Mouse (Mus musculus): ENCODE measurements around the gene Draxin.
"Not testable (repeated sequence)": the region's sequence is repeated elsewhere in the genome, so short reads cannot be mapped to it uniquely, and the experiment has no call there.

Draxin gene

DNA sequence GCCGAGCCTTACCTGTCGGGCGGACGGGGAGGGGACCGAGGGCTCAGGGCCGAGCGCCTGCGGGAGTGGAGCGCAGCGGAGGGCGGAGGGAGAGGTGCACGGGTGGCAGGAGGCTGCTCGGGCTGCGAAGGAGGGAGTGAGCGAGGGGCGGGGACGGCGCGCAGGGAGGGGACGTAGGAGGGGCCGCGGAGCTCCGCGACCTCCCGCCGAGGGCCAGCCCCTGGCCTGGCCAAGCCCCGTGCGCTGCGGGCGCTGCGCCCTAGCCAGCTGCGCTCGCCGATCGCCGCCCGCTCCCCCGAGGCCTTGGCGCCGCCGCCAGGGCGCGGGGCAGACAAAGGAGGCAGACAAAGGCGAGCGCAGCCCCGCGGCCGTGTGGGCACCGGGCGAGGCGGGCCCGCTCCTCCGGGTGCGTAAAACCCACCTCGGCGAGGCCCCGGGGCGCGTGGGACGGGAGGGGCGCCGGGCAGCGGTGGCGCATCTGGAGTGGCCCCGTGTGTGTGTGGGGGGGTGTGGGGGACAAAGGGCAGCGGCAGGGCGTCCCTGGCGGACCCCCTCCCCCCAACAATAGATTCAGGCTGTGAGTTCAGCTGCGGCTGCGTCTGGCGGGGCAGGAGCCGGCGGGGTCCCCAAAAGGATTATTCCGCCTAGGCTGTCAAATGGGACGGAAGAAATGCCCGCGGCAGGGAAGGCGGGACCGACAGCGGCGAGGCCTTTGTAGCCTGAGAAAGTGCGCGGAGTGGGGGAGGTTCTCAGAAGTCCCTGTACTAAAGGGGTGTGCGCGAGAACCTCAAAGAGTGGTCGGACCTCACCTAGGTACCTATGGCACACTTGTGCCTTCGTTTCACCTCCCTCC lies at the start of gene Draxin:
Gene Draxin (minus strand): TSS at position 138 of the 853 bp plus-strand sequence.
- peak; percentile 83 for DNase-seq (ENCODE audit: low spot score)

DNA sequence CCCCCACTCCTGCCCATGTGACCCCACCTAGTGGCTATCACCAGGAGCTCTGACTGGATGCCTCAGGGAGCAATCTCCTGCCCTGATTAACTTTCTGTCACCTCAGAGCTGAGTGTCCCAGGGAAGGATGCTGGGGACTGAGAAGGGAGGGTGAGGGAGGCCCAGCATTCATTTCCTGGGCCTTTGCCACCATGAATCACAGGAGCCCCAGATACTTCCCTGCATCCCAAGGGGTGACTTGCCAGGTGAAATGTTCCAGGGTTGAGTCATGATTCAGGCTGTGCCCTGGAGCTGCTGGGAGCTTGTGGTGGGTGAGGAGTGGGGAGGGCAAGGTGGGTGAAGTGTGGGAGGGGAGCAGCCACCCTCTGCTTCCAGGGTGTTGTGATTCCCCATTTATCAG lies 47.2 kb upstream of the Draxin start:
- DNase-seq (ENCODE audit: low spot score), result no peak

- not testable (repeated sequence) for DNase-seq (ENCODE audit: low spot score)
Measured at GRCm38 (mm10) chr4:148176603-148177002, 46.1 kb upstream of the Draxin start.

DNA sequence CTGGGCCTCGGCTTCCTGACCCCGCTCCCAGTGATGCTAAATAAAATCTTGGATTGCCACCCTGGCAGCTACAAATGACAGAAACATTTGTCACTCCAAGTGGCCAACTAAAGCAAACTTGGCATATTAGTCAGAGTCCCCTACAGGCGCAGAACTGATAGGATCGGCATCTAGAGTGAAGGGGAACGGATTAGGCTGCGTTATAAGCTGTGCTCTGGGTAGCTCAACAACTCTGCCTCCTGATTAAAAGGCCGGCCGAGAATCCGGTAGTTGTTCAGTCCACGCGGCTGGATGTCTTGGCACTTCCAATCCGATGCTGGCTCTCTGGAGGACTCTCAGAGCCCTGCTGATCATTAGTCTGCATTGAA lies 44.0 kb upstream of the Draxin start:
- DNase-seq (ENCODE audit: low spot score), result no peak

GRCm38 (mm10) chr4:148173811-148174494 lies 43.5 kb upstream of the Draxin start:
- DNase-seq (ENCODE audit: low spot score), result peak; percentile 40

GRCm38 (mm10) chr4:148171261-148171660 lies 40.8 kb upstream of the Draxin start:
- DNase-seq (ENCODE audit: low spot score), result no peak

- peak; percentile 82 for DNase-seq (ENCODE audit: low spot score)
Measured at GRCm38 (mm10) chr4:148170842-148171241, 40.3 kb upstream of the Draxin start.

DNA sequence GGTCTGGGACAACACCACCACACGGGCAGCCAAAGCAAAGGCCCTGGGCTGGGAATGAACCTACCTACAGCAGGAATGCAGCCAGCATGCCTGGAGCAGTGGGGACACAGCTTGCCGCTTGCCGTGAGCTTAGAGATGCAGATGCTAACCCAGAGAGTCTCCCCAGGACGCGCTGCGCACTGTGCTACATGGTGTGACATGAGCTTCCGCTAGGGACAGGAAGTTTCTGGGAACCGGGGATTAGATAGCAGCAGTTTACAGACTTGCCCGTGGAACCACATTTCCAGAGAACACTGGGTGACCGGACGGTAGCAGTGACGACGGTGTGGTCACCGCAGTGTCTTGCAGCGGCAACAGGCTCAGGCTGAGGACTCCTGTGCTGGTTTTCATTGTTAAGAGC lies 39.1 kb upstream of the Draxin start:
- DNase-seq (ENCODE audit: low spot score), result no peak

DNA sequence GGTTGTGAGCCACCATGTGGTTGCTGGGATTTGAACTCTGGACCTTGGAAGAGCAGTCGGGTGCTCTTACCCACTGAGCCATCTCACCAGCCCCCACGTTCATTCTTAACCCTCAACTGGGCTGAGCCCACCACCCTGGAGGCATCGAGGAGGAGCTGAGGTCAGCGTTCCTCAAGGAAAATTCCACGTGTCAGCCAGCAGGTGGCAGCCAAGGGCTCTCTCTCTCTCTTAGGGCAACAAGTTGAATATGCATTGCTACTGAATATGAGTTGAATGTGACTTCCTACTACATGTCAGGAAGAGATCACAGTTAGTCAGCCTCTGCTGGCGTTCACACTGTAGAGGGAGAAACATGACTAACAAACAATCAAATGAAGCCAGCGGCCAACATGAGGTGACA lies 37.8 kb upstream of the Draxin start:
- DNase-seq (ENCODE audit: low spot score), result peak; percentile 85

DNA sequence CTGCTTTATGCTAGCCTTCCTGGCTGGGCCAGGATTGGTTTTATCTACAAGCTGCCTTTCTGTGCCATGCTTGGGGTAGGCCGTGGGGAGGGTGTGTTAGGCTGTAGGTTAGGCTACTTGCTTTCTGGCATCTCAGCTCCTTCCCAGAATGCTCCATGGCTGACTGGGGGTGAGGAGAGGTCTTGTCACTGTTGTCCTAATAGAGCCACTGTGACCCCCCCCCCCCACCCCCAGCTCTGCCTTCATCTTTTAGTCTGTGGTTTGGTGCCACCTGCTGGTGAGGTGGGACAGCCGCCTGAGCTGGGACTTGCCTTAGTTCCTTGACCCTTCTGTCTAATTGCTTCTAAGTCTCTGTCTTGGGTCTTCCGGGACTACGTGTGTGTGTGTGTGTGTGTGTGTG lies 36.5 kb upstream of the Draxin start:
- peak; percentile 80 for DNase-seq (ENCODE audit: low spot score)

DNA sequence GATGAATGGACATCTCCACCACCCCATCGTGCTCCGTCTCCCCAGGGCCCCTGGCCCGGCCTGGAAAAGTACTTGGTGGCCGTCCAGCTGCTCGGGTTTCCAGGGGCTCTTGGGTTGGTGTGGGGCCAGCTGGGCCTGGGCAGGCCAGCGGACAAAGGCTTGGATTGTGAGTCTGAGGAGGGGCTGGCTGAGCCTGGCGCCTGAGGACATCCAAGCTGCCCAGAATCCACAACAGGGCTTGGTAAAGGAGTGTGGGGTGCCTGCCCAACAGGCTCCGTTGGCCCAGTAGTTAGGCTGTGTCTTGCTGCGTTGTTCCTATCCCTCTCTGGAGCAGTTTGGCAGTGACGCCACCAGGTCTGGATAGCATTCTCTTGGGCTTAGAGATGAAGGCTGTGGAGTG lies 35.9 kb upstream of the Draxin start:
- peak; percentile 45 for DNase-seq (ENCODE audit: low spot score)

- no peak for DNase-seq (ENCODE audit: low spot score)
Measured at GRCm38 (mm10) chr4:148165551-148165950, 35.1 kb upstream of the Draxin start.

- DNase-seq (ENCODE audit: low spot score), result no peak
Measured at GRCm38 (mm10) chr4:148164461-148164860, 34.0 kb upstream of the Draxin start.

DNA sequence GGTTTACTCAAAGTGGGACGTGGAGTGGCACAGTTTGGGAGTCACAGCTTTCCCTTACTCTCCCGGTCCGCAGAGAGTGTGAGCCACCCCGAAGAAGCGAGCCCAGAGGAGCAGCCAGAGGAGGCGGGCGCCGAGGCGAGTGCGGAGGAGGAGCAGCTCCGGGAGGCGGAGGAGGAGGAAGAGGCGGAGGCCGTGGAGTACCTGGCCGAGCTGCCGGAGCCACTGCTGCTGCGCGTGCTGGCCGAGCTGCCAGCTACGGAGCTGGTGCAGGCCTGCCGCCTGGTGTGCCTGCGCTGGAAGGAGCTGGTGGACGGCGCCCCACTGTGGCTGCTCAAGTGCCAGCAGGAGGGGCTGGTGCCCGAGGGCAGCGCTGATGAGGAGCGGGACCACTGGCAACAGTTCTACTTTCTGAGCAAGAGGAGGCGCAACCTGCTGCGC lies 33.5 kb upstream of the Draxin start:
- DNase-seq (ENCODE audit: low spot score), result peak; percentile 83

GRCm38 (mm10) chr4:148160436-148161390 lies 30.2 kb upstream of the Draxin start, which contains the start of the genes Fbxo44 and Fbxo2:
Fbxo44 (minus strand) TSS chr4:148160482.
Fbxo2 (plus strand) TSS chr4:148160621.
- DNase-seq (ENCODE audit: low spot score), result peak; percentile 63

DNA sequence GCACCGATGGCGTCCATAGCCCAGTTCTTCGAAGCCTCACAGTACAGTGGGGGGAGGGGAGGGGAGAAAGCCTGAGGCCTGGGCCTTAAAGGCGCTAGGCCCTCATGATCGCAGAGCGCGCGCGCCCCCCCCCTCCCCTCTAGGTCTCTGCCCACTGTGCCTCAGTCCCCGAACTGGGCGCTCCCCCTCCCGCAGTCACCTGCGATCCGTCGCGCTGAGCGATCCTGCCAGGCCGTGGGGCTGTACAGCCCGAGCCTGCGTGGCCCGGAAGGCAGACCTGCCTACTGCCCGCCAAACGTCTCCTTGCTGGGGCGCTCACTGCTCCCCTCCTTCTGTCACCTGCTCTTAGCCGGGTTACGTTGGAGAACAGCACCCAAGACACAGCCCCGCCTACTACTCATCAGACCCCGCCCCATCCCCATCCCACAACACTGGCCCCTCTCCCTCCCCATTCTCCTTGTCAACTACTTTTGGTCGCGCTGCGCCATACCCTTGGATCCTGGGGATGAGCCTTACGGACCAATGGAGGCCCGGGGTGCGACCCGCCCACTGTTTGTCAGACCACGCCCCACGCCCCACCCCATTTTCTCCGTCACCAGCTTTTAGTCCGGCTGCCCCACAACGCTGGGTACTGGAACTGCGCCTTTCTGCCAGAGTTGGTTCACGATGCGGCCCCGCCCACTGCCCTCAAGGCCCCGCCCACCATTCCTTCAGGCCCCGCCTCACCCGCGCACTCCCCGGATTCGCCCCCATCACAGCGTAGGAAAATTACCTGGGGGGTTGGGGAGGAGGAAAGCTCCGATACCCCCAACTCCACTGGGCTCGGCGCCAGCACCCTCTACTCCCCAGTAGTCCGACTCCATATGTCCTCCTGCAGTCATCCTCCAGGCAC lies 29.3 kb upstream of the Draxin start:
- DNase-seq (ENCODE audit: low spot score), result peak; percentile 98

DNA sequence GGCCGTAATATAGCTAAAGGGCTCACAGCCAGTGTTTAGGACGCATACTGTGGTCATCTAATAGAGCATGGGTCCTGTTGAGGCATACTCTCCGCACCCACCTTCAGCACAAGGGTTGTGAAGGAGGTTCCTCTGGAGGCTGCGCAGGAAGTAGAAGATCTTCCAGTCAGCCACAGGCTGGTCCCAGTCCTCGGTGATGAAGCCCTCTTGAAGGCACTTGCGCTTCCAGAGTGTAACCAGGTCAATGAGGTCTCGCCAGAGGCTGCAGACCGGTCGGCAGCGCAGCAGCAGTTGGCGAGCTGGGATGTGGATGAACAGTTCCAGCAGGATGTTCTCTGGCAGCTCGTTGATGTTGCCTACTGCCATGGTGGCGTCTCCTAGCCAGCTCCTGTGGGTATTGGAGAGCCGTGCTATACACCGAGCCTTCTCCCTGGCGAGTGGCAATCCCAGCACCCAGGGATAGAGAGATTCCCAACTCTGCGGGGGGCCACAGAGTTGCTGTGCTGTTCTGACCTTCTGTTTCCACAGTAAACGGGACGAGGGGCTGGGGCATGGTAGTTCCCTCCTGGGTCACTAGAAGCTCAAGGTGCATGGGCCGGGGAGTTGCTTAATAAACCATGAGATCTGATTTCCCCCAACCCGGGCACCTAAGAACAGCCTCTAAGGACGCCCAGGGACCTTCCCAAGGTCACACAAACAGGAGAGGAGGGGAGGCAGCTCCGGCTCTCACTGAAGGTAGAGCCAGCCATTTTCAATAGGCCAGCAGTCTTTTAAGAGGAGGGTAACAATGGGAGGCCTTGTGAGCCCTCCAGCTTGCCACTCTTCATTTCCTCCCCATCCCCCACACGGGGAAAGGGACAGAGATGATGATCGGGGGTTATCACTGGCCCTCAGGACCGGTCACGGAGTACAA lies 28.2 kb upstream of the Draxin start:
- DNase-seq (ENCODE audit: low spot score), result peak; percentile 72

- DNase-seq (ENCODE audit: low spot score), result peak; percentile 61
Measured at GRCm38 (mm10) chr4:148154982-148155381, 24.5 kb upstream of the Draxin start.

- DNase-seq (ENCODE audit: low spot score), result no peak
Measured at GRCm38 (mm10) chr4:148154006-148154405, 23.5 kb upstream of the Draxin start.

- DNase-seq (ENCODE audit: low spot score), result no peak
Measured at GRCm38 (mm10) chr4:148152547-148152946, 22.0 kb upstream of the Draxin start.

Data from embryo, embryonic 10.5 days (tissue).